Mouse (Mus musculus) brown adipose tissue, adult 24 weeks (tissue): ENCODE results near the gene Soat2. TPM values are rescaled to one million over a fixed set of nuclear protein-coding genes. Genes with fewer than 3 reads are reported as not detected.

Experiments used
- H3K27ac ChIP-seq: fragments of 200-500 bp; replicated peaks from 2 replicates; pipeline ENCODE4 v1.5.1; 2012; ENCODE audit warnings: low read depth, mild to moderate bottlenecking, low read length
- H3K4me1 ChIP-seq: fragments of 200-500 bp; 2 replicates; pipeline ENCODE4 v1.6.1; 2012; ENCODE audit warnings: low read length, mixed read lengths; ENCODE audit not compliant: control insufficient read depth, insufficient read depth, insufficient read length
- H3K4me3 ChIP-seq: fragments of 200-500 bp; 2 replicates; pipeline ENCODE4 v1.5.1; 2012; ENCODE audit warnings: low read depth, mild to moderate bottlenecking, low read length, moderate library complexity; ENCODE audit not compliant: insufficient read depth
- polyA plus RNA-seq: library from polyadenylated mRNA; stranded (reverse); fragments of >200 nt; gene quantifications from 2 replicates; pipeline ENCODE4 v1.2.4, GENCODE M21; 2012; ENCODE audit not compliant: missing spikeins, insufficient read depth, insufficient read length

Soat2 gene
- polyA plus RNA-seq, 1 experiment, result not detected

DNA sequence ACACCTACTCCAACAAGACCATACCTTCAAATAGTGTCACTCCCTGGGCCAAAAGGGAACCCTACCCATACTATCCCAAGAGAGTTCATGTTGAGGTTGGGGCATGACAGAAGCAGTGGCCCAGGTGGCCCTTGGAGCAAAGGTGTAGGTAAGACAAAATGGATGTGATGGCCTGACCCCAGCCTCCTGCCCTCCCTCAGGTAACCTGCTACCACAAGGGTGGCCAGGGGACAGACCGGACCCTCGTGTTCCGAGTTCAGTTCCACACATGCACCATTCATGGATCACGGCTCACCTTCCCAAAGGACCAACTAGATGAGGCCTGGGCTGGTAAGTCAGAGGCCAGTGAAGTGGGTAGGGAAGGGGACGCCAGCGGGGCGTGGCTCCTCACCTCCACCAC is 40.1 kb upstream of the Soat2 start:
- Histone ChIP-seq H3K27ac (no peak overlapping the region), H3K4me1 (peaks cover 8% of the 10 kb centered on the region; the same call in 1 of the 2 replicates), H3K4me3 (no peak overlapping the region)

DNA sequence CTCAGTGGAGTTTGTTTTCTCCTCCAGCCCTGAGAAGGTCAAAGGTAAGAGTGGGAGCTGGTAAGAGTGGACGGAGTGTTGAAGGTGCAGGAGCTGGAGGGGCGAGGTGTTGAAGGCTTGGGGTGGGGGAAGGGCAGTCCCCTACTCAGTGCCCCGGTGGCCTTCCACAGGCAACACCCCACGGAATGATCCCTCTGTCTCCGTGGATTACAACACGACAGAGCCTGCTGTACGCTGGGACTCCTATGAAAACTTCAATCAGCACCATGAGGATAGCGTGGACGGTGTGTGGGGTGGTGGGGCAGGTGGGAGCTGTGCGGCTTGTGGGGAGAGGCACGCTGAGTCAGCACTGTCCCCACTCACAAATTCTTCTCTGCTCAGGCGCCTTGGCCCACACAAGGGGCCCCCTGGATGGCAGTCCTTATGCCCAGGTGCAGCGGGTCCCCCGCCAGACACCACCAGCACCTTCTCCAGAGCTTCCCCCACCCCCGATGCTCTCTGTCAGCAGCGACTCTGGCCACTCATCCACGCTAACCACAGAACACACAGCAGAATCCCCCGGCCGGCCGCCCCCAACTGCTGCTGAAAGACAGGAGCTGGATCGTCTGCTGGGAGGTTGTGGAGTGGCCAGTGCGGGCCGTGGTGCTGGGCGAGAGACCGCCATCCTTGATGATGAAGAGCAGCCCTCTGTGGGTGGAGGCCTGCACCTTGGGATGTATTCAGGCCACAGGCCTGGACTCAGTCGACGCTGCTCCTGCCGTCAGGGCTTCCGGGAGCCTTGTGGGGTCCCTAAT is 39.4 kb upstream of the Soat2 start:
- Histone ChIP-seq H3K27ac (no peak overlapping the region), H3K4me1 (peaks cover 5% of the 10 kb centered on the region; the same call in 1 of the 2 replicates), H3K4me3 (no peak overlapping the region)

DNA sequence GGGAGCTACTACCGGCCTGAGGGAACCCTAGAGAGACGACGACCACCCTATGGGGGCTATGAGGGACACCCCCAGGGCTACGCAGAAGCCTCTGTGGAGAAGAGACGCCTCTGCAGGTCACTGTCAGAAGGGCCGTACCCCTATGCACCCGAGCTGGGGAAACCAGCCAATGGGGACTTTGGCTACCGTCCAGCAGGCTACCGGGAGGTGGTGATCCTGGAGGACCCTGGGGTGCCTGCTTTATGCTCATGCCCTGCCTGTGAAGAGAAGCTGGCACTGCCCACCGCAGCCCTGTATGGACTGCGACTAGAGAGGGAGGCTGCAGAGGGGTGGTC is 38.9 kb upstream of the Soat2 start:
- Histone ChIP-seq H3K27ac (no peak overlapping the region), H3K4me3 (no peak overlapping the region), H3K4me1 (peaks cover 2% of the 10 kb centered on the region; the same call in 1 of the 2 replicates)

DNA sequence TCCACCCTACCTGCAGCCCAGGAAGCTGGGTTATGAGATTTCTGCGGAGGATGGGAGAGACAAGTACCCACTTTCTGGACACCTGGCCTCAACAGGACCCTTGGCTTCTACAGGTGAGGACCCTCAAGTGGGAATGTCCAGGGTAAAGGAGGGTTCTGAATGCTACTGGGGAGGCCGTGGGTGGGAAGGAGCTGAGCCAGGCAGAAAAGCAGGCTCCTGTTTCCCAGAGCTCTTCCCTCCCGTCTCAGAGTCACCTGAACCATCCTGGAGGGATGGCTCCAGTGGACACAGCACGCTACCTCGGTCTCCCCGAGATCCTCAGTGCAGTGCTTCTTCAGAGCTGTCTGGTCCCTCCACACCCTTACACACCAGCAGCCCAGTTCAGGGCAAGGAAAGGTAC is 38.1 kb upstream of the Soat2 start:
- Histone ChIP-seq H3K27ac (no peak overlapping the region), H3K4me1 (peaks cover 2% of the 10 kb centered on the region; the same call in 1 of the 2 replicates), H3K4me3 (no peak overlapping the region)

DNA sequence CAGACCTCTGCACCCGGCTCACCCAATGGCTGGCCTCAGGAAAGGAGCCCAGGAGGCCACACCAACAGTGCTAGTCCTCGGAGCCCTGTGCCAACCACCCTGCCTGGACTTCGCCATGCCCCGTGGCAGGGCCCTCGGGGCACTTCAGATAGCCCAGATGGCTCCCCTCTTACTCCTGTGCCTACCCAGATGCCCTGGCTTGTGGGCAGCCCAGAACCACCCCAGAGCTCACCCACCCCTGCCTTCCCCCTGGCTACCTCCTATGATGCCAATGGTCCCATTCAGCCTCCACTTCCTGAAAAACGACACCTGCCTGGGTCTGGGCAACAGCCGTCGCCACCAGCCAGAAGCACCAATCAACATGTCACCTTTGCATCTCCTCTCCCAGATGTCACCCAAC is 37.5 kb upstream of the Soat2 start:
- Histone ChIP-seq H3K4me3 (no peak overlapping the region), H3K4me1 (peaks cover under 1% of the 10 kb centered on the region; the same call in 1 of the 2 replicates), H3K27ac (no peak overlapping the region)

DNA sequence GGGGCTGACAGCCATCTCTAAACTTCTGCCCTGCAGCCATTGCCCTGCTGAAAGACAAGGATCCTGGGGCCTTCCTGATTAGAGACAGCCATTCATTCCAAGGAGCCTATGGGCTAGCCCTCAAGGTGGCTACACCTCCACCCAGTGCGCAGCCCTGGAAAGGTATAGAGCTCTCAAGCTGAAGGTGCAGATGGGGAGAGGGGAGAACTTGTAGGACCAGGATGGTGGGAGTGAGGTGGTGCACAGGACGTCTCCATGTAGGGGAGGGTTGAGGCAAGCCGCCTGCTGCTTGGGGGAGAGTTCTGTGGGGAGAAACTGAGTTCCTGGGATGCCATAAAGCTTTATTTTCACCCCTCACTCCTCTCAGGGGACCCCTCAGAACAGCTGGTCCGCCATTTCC is 36.7 kb upstream of the Soat2 start:
- Histone ChIP-seq H3K4me1 (no peaks in the 10 kb centered on the region; the same call in 1 of the 2 replicates), H3K4me3 (no peak overlapping the region), H3K27ac (no peak overlapping the region)

DNA sequence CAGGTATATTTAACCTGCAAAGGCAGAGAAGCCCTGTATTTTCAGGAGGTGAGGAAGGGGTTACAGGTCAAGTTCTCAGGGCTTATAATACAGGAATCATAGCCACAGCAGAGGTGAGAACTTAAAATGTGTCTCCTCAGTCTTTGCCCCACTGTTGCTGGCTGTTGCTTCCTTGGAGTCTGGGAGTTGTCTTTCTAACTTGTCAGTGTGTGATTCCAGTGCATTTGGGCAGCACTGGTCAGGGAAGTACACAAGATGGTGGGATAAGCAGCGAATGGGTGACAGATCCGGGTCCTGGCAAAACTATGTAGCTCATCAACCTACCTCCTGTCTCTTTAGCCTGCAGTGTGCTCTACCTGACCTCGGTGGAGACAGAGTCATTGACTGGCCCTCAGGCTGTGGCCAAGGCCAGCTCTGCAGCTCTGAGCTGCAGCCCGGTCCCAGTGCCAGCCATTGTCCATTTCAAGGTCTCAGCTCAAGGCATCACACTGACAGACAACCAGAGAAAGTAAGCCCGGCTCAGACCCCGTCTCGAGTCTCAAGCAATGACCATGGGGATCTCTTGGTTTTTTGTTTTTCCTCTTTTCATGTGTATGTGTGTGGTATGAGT is 35.6 kb upstream of the Soat2 start:
- no peak overlapping the region for H3K27ac ChIP-seq
- no peak overlapping the region for H3K4me3 ChIP-seq
- H3K4me1 ChIP-seq, result no peaks in the 10 kb centered on the region; the same call in 1 of the 2 replicates

DNA sequence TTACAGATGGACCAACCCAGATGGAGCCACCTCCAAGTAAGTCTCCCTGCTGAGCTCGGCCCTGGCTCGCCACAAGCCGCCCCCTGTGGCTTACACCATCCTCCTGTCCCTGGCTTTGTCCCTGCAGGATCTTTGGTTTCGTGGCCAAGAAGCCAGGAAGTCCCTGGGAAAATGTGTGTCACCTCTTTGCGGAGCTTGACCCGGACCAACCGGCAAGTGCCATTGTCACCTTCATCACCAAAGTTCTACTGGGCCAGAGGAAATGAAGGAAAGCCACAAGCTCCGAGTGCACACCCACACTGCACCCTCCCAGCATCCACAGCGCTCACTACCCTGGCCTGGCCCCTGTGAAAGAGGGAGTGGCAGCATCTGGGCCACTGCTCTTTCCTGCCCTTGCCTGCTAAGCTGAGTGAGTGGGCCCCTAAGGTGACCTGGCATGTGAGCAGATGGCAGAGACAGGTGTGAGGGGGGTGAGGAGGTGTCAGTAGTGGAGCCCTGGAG is 34.5 kb upstream of the Soat2 start:
- Histone ChIP-seq H3K4me1 (no peaks in the 10 kb centered on the region; the same call in 1 of the 2 replicates), H3K4me3 (no peak overlapping the region), H3K27ac (no peak overlapping the region)

DNA sequence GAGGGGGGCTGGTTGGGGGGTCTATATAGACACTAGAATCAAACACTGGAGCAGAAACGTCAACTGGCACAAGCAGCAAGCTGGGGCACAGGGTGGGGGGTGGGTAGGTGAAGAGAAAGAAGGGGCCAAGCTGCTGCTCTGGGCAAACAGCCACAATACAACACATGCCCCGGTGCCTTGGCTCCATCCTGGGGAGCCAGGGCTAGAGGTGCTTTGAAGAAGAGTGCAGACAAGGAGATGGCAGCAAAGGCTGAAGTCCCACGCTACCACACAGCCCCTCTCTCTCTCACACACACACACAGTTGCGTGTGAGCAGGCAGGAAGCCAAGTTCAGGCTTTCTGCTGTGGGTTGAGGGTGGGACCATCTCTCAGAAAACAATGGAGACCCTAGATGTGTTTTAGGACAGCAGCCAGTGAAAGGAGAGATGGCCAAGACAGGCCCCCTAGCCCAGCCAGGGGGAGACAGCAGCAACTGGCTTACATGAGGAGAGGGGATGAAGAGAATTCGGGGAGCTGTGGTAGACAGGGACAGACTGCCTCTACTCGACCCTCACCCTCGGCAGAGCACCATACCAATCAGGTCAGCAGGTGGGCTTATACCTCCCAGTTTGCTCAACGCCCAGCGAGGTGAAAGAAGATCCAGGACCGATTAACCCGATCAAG is 33.4 kb upstream of the Soat2 start:
- Histone ChIP-seq H3K4me1 (no peaks in the 10 kb centered on the region; the same call in 1 of the 2 replicates), H3K4me3 (no peak overlapping the region), H3K27ac (0 out of 2 replicates have a peak overlapping the region, but pooled peaks have one; percentile 14)

DNA sequence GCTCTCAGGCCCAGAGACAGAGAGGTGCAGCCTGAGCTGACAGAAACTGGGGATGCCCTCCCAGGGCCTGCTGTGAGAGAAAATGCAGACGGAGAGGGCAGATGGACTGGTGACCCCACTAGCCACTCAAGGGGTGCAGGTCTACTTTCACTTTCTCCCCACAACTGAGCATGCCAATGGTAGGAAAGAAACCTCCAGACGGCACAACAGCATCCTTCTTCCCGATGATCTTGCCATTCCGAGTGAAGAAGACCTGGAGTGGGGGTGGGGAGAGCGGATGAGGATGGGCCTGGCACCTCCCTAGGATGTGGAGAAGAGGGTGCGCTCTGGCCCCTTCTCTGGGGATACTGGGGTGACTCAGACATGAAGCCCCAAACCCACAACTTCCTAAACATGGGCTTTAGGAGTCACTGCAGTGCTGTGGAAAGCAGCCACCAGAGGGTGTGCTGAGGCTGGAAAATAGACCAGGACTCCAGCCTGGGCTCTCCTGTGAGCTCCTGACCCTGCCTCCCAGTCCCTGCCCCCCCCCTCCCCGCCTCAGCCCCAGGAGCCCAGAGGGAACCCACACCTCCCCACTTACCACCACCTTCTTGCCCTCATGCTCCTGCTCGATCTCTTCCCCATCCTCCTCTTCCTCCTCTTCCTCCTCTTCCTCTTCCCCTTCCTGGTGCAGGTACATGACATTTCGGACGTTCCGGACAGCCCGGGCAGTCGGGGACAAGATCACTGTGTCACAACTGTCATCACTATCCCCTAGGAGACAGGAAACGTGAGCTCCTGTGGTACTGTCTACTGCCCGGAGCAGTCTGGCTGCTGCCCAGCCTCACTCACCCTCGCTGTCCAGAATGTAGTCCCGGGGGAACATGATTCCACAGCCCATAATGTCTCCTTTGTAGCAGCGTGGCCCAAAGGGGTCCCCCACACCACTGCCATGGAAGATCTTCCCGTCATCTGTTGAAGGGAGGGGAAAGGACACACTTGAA is 32.6 kb upstream of the Soat2 start:
- Histone ChIP-seq H3K27ac (peak overlapping the region; percentile 31; the same call in 1 of the 2 replicates), H3K4me3 (no peak overlapping the region), H3K4me1 (no peaks in the 10 kb centered on the region; the same call in 1 of the 2 replicates)

DNA sequence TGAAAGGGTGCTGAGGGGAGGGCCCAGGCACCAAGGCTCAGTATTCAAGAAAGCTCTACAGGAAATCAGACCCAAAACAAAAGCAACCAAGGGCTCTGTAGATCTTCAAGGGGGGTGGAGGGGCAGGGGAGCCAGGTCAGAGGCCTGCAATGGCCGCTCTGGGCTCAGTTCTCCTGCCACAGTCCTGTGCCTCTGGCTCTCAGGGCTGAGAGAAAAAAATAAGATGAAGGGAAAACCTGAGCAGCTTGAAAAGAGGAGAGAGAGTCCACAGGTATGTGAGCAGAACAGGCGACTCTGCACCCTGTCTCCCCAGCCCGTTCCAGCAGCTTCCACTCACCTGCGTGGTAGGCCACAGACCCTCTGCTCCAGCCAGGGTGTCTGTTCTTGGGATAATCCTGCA is 31.7 kb upstream of the Soat2 start:
- Histone ChIP-seq H3K4me3 (no peak overlapping the region), H3K4me1 (no peaks in the 10 kb centered on the region; the same call in 1 of the 2 replicates), H3K27ac (peak overlapping the region; percentile 31; the same call in 1 of the 2 replicates)

DNA sequence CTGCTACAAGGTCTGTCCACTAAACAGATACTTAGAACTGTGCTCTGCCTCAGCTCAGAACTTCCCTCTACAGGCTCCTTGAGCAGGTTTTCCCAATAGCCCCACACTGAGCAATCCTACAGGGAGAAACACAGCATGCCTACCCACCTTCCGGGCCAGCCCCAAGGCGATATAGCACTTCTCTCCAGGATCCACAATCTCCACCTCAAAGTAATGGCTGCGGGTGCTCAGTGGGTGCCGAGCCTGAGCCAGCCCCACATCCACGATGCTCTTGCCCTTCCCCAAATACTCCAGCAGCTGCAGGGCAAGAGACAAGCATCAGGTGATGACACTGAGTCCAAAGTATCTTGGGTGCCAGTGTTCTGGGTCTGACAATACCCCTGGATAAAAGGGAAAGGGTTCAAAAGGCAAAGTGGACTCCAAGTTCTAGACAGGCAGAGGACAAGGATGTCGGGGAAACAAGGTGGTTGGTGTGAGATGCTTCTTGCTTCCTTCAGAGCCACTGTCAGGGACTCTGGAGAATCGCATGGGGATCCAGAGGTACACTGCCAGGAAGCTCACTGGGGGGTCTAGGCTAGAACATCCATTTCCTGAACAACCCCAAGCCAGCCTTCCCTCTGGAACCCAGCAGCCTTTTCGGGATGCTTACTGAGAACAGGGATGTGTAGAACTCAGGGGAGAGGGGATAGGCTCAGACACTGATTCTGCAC is 31.1 kb upstream of the Soat2 start:
- Histone ChIP-seq H3K27ac (no peak overlapping the region), H3K4me3 (no peak overlapping the region)

DNA sequence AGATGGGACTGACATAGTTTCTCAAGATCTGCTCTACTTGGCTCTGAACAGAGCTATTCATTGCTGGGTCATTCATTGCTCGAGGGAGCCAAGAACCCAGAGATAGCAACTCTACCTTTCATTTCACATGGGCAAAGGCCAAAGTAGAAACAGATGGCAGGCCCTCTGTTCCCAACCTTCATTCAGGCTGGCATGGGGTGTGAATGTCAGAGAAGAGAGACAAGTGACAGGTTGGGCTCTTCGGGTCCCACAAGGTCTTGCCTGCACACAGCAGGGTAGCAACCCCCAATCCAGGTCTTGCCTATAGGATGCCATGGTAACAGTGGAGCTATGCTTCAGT is 30.5 kb upstream of the Soat2 start:
- H3K4me1 ChIP-seq, result no peaks in the 10 kb centered on the region; the same call in 1 of the 2 replicates
- H3K4me3 ChIP-seq, result no peak overlapping the region
- no peak overlapping the region for H3K27ac ChIP-seq

More for the DNA sequence above, 31.1 kb upstream of the Soat2 start:
- no peaks in the 10 kb centered on the region; the same call in 1 of the 2 replicates for H3K4me1 ChIP-seq

DNA sequence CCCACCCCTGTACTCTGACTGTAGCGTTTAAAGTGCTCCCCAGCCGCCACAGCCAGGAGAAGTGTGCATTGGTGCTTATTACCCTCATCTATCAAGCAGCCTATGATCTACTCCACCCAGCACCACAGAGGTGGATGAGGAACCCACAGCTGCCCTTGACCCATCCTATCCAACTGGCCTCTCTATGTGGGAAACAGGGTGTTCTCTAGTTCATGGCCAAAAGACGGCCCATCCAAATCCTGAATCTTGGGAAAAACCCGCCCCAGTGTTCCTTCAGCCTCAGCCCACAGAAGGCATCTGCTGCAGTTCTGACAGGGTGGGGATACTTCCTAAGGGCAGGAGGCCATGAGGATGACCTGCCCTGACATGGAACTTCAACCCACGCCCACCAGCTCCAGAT is 29.8 kb upstream of the Soat2 start:
- Histone ChIP-seq H3K4me3 (no peak overlapping the region), H3K27ac (no peak overlapping the region), H3K4me1 (no peaks in the 10 kb centered on the region; the same call in 1 of the 2 replicates)
